Mouse (Mus musculus): Measurements from ENCODE around the gene Apoa1. TPM values are rescaled to one million over a fixed set of nuclear protein-coding genes. Genes with fewer than 3 reads are reported as not detected.

The Apoa1 gene
- total RNA-seq, 2 experiments from 2014 or later = not detected

GRCm38 (mm10) chr9:46214276-46214675, 14.1 kb upstream of the Apoa1 start:
- intact Hi-C loops (cut with DNase I; ENCODE audit: low total_unique reads) = no loop called here
- DNase-seq = no peak

- no peak for DNase-seq
- intact Hi-C loops (cut with DNase I; ENCODE audit: low total_unique reads) = no loop called here
Observed at GRCm38 (mm10) chr9:46214946-46215337, 13.4 kb upstream of the Apoa1 start.

- DNase-seq = no peak
- intact Hi-C loops (cut with DNase I; ENCODE audit: low total_unique reads) = no loop called here
Observed at GRCm38 (mm10) chr9:46215338-46216322, 12.8 kb upstream of the Apoa1 start.

- intact Hi-C loops (cut with DNase I; ENCODE audit: low total_unique reads) = no loop called here
- no peak for DNase-seq
Observed at GRCm38 (mm10) chr9:46216744-46217470, 11.5 kb upstream of the Apoa1 start.

GRCm38 (mm10) chr9:46218176-46218575, 10.2 kb upstream of the Apoa1 start:
- intact Hi-C loops (cut with DNase I; ENCODE audit: low total_unique reads) = no loop called here
- no peak for DNase-seq

GRCm38 (mm10) chr9:46223090-46223489, 5.3 kb upstream of the Apoa1 start:
- DNase-seq = no peak
- intact Hi-C loops (cut with DNase I; ENCODE audit: low total_unique reads) = no loop called here

GRCm38 (mm10) chr9:46224101-46224500, 4.3 kb upstream of the Apoa1 start:
- intact Hi-C loops (cut with DNase I; ENCODE audit: low total_unique reads) = no loop called here
- DNase-seq = no peak

GRCm38 (mm10) chr9:46224945-46225660, 3.3 kb upstream of the Apoa1 start:
- no peak for DNase-seq
- intact Hi-C loops (cut with DNase I; ENCODE audit: low total_unique reads) = no loop called here

- intact Hi-C loops (cut with DNase I; ENCODE audit: low total_unique reads) = no loop called here
- DNase-seq = no peak
Observed at GRCm38 (mm10) chr9:46227064-46227614, 1.2 kb upstream of the Apoa1 start.

- peak; percentile 84 for DNase-seq
- intact Hi-C loops (cut with DNase I; ENCODE audit: low total_unique reads) = no loop called here
Observed at GRCm38 (mm10) chr9:46229573-46230449, 1.4 kb downstream of the Apoa1 start.

- intact Hi-C loops (cut with DNase I; ENCODE audit: low total_unique reads) = no loop called here
- no peak for DNase-seq
Observed at GRCm38 (mm10) chr9:46230450-46230975, 2.1 kb downstream of the Apoa1 start.

GRCm38 (mm10) chr9:46235196-46235595, 6.8 kb downstream of the Apoa1 start:
- no peak for DNase-seq
- intact Hi-C loops (cut with DNase I; ENCODE audit: low total_unique reads) = no loop called here

- intact Hi-C loops (cut with DNase I; ENCODE audit: low total_unique reads) = no loop called here
- DNase-seq = no peak
Observed at GRCm38 (mm10) chr9:46235596-46235648, 7.0 kb downstream of the Apoa1 start, which contains the start of gene Apoc3. Gene Apoc3 (minus strand): TSS chr9:46235636.

GRCm38 (mm10) chr9:46235649-46236048, 7.3 kb downstream of the Apoa1 start:
- intact Hi-C loops (cut with DNase I; ENCODE audit: low total_unique reads) = no loop called here
- no peak for DNase-seq

GRCm38 (mm10) chr9:46238850-46239249, 10.5 kb downstream of the Apoa1 start:
- DNase-seq = no peak
- intact Hi-C loops (cut with DNase I; ENCODE audit: low total_unique reads) = no loop called here

- DNase-seq = no peak
- intact Hi-C loops (cut with DNase I; ENCODE audit: low total_unique reads) = no loop called here
Observed at GRCm38 (mm10) chr9:46240526-46241153, 12.3 kb downstream of the Apoa1 start, which contains the start of gene Apoa4. Gene Apoa4 (plus strand): TSS chr9:46240696.

GRCm38 (mm10) chr9:46241818-46242217, 13.4 kb downstream of the Apoa1 start:
- DNase-seq = no peak
- intact Hi-C loops (cut with DNase I; ENCODE audit: low total_unique reads) = no loop called here

- intact Hi-C loops (cut with DNase I; ENCODE audit: low total_unique reads) = no loop called here
- DNase-seq = no peak
Observed at GRCm38 (mm10) chr9:46243122-46243521, 14.7 kb downstream of the Apoa1 start.

- intact Hi-C loops (cut with DNase I; ENCODE audit: low total_unique reads) = no loop called here
Observed at GRCm38 (mm10) chr9:46243584-46243983, 15.2 kb downstream of the Apoa1 start.

More at GRCm38 (mm10) chr9:46243584-46243983, 15.2 kb downstream of the Apoa1 start:
- no peak for DNase-seq
